Mouse (Mus musculus) kidney, adult 2 months (tissue): Measurements from ENCODE around the gene Tead4.

Experiments
- CTCF ChIP-seq: fragments of 200-500 bp; conservative IDR thresholded peaks from 2 replicates; pipeline ENCODE4 v1.5.1; 2011; ENCODE audit warnings: low read depth, mild to moderate bottlenecking, control low read depth, low read length, moderate library complexity, mixed read lengths; ENCODE audit not compliant: insufficient read depth, insufficient read length
- POLR2A ChIP-seq: fragments of 200-500 bp; IDR thresholded peaks from one replicate; pipeline ENCODE4 v1.6.1; 2011; ENCODE audit warnings: low read depth, low read length, control low read depth

DNA sequence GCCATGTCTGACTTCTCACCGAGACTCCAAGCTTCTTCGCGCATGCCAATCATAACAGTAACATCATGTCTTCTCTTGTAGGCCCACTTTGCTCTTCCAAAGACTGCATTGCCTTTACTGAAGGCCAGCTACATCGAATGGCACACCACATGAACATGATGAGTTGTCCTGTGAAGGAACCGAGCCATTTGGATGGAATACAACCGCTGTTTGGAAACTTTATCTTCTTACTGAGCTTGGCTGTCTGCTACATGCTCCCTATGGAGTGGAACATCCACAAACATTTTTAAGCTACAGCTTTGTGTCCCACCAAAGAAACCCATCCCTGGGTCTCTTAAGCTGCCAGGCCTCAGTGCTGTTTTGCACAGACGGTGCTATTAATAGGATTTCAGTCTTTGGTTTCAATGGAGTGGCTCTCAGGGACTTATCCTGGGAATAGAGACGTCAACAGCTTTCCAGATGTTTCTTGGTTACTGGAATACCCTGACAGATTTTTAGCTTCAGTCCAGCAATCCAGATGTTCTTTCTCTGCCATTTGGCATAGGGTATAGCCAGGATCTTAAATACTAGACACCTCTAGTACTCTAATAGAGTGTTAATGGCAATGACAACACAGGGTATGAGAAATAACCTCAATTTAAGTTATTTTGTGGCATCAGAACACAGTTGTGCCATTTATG lies 92.0 kb downstream of the Tead4 start:
- TF ChIP-seq CTCF = no peak
- no peak for TF ChIP-seq POLR2A
